Mouse (Mus musculus) intestine, embryonic 15.5 days (tissue): ENCODE results near the gene Arl6ip1. TPM values are rescaled to one million over a fixed set of nuclear protein-coding genes. Genes with fewer than 3 reads are reported as not detected.

Experiments
- polyA plus RNA-seq: library from polyadenylated mRNA; unstranded; fragments of >200 nt; fragmentation: Nextera tagmentation; extraction: Ambion mirVana; gene quantifications from 2 replicates; pipeline ENCODE4 v1.2.1, GENCODE M21; 2015

Gene Arl6ip1
- polyA plus RNA-seq, 1 experiment from 2014 or later, result 625 TPM

Other genes starting within 250 kb of the Arl6ip1 start
- 746 and 766 TPM in 2 replicates for gene Rps15a, start 13.5 kb downstream of the Arl6ip1 start, polyA plus RNA-seq
- 16.8 and 18.0 TPM in 2 replicates for gene Smg1, start 114.0 kb upstream of the Arl6ip1 start, polyA plus RNA-seq